Mouse (Mus musculus) mouse embryonic stem cell (cell line): Measurements from ENCODE around the gene Gse1.

Experiments used
- in situ Hi-C, 2 experiments: fragments of 300-500 bp; cut with MboI; formaldehyde crosslinking; loops; 1 replicate in 1 of 2; 3 replicates in 1 of 2; pipeline ENCODE4 v1.14.3; 2019 to 2020; ENCODE audit warnings: low sequenced_read_pairs in 2 of 2, low pct_unique_long_range_greater_than_20kb in 1 of 2, mixed read lengths in 1 of 2; ENCODE audit not compliant: unreplicated experiment in 1 of 2

Gene Gse1

GRCm38 (mm10) chr8:120549922-120550321, 321.7 kb downstream of the Gse1 start:
- in situ Hi-C loops: no loop called here

- in situ Hi-C loops: no loop called here
Measured at GRCm38 (mm10) chr8:120550430-120550829, 322.2 kb downstream of the Gse1 start.

GRCm38 (mm10) chr8:120550937-120551676, 322.9 kb downstream of the Gse1 start:
- in situ Hi-C loops: no loop called here

GRCm38 (mm10) chr8:120551677-120551980, 323.4 kb downstream of the Gse1 start:
- in situ Hi-C loops: no loop called here

GRCm38 (mm10) chr8:120552509-120552908, 324.3 kb downstream of the Gse1 start:
- in situ Hi-C loops: no loop called here

- in situ Hi-C loops: no loop called here
Measured at GRCm38 (mm10) chr8:120553441-120554123, 325.3 kb downstream of the Gse1 start.

- in situ Hi-C loops: no loop called here
Measured at GRCm38 (mm10) chr8:120554466-120555039, 326.3 kb downstream of the Gse1 start.

GRCm38 (mm10) chr8:120556198-120556892, 328.1 kb downstream of the Gse1 start:
- in situ Hi-C loops: no loop called here

GRCm38 (mm10) chr8:120557170-120557965, 329.1 kb downstream of the Gse1 start:
- in situ Hi-C loops: no loop called here

GRCm38 (mm10) chr8:120558162-120558561, 329.9 kb downstream of the Gse1 start:
- in situ Hi-C loops: no loop called here

GRCm38 (mm10) chr8:120559654-120560053, 331.4 kb downstream of the Gse1 start:
- in situ Hi-C loops: no loop called here

- in situ Hi-C loops: no loop called here
Measured at GRCm38 (mm10) chr8:120560535-120560934, 332.3 kb downstream of the Gse1 start.

- in situ Hi-C loops: no loop called here
Measured at GRCm38 (mm10) chr8:120561539-120562435, 333.5 kb downstream of the Gse1 start.

- in situ Hi-C loops: no loop called here
Measured at GRCm38 (mm10) chr8:120562680-120563347, 334.6 kb downstream of the Gse1 start.

- in situ Hi-C loops: no loop called here
Measured at GRCm38 (mm10) chr8:120563348-120563724, 335.1 kb downstream of the Gse1 start.

- in situ Hi-C loops: no loop called here
Measured at GRCm38 (mm10) chr8:120563851-120564837, 335.9 kb downstream of the Gse1 start.
